Mouse (Mus musculus): ENCODE results near the gene Slc38a11. TPM values are rescaled to one million over a fixed set of nuclear protein-coding genes. Genes with fewer than 3 reads are reported as not detected.
A peak's percentile ranks its signal among the peaks of the same experiment; 100 is the strongest.

Gene Slc38a11
- total RNA-seq, 2 experiments from 2014 or later = 0.71 to 0.78 TPM

GRCm38 (mm10) chr2:65331321-65331720 is 32.5 kb downstream of the Slc38a11 start:
- peak; percentile 38 for DNase-seq (ENCODE audit: low spot score)

- DNase-seq (ENCODE audit: low spot score) = no peak
Measured at GRCm38 (mm10) chr2:65321998-65322754, 41.7 kb downstream of the Slc38a11 start.

GRCm38 (mm10) chr2:65320975-65321374 is 42.9 kb downstream of the Slc38a11 start:
- no peak for DNase-seq (ENCODE audit: low spot score)

GRCm38 (mm10) chr2:65316721-65317120 is 47.1 kb downstream of the Slc38a11 start:
- no peak for DNase-seq (ENCODE audit: low spot score)

GRCm38 (mm10) chr2:65311250-65311649 is 52.6 kb downstream of the Slc38a11 start:
- DNase-seq (ENCODE audit: low spot score) = no peak

GRCm38 (mm10) chr2:65296541-65296940 is 67.3 kb downstream of the Slc38a11 start:
- DNase-seq (ENCODE audit: low spot score) = no peak

GRCm38 (mm10) chr2:65294092-65294491 is 69.7 kb downstream of the Slc38a11 start:
- peak; percentile 22 for DNase-seq (ENCODE audit: low spot score)

GRCm38 (mm10) chr2:65293411-65293810 is 70.4 kb downstream of the Slc38a11 start:
- peak; percentile 9 for DNase-seq (ENCODE audit: low spot score)

GRCm38 (mm10) chr2:65289721-65290120 is 74.1 kb downstream of the Slc38a11 start:
- DNase-seq (ENCODE audit: low spot score) = no peak

- DNase-seq (ENCODE audit: low spot score) = no peak
Measured at GRCm38 (mm10) chr2:65288696-65289095, 75.1 kb downstream of the Slc38a11 start.

GRCm38 (mm10) chr2:65285380-65285779 is 78.5 kb downstream of the Slc38a11 start:
- no peak for DNase-seq (ENCODE audit: low spot score)

- DNase-seq (ENCODE audit: low spot score) = no peak
Measured at GRCm38 (mm10) chr2:65282979-65283378, 80.9 kb downstream of the Slc38a11 start.

GRCm38 (mm10) chr2:65279029-65279690 is 84.7 kb downstream of the Slc38a11 start:
- DNase-seq (ENCODE audit: low spot score) = no peak

GRCm38 (mm10) chr2:65275443-65276061 is 88.3 kb downstream of the Slc38a11 start:
- DNase-seq (ENCODE audit: low spot score) = no peak

- no peak for DNase-seq (ENCODE audit: low spot score)
Measured at GRCm38 (mm10) chr2:65273910-65274309, 89.9 kb downstream of the Slc38a11 start.

GRCm38 (mm10) chr2:65268731-65269130 is 95.1 kb downstream of the Slc38a11 start:
- DNase-seq (ENCODE audit: low spot score) = no peak

GRCm38 (mm10) chr2:65267834-65268233 is 96.0 kb downstream of the Slc38a11 start:
- DNase-seq (ENCODE audit: low spot score) = no peak

- DNase-seq (ENCODE audit: low spot score) = no peak
Measured at GRCm38 (mm10) chr2:65266576-65267299, 97.1 kb downstream of the Slc38a11 start.
